Mouse (Mus musculus): ENCODE results near the gene Tm7sf2.

- no peak for TF ChIP-seq CTCF (IDR thresholded peaks at IDR 0.05; ENCODE audit: borderline replicate concordance, insufficient read depth, low read length)
- no peak for TF ChIP-seq POLR2A (IDR thresholded peaks at IDR 0.05; ENCODE audit: low read depth, low read length)
Observed at GRCm38 (mm10) chr19:6097847-6098246, 29.7 kb upstream of the Tm7sf2 start.

Measured in embryonic fibroblast, embryonic 13.5 days (primary cell).